Mouse (Mus musculus) heart, postnatal 0 days (tissue): ENCODE results near the gene Fbxo44.

Experiments
- CTCF ChIP-seq: IDR thresholded peaks from 2 replicates; pipeline ENCODE4 v1.5.1; 2016; ENCODE audit warnings: antibody characterized with exemption, control low read depth, low read depth
- EP300 ChIP-seq: IDR thresholded peaks from 2 replicates; pipeline ENCODE4 v1.6.1; 2016; ENCODE audit warnings: antibody characterized with exemption, low read depth

DNA sequence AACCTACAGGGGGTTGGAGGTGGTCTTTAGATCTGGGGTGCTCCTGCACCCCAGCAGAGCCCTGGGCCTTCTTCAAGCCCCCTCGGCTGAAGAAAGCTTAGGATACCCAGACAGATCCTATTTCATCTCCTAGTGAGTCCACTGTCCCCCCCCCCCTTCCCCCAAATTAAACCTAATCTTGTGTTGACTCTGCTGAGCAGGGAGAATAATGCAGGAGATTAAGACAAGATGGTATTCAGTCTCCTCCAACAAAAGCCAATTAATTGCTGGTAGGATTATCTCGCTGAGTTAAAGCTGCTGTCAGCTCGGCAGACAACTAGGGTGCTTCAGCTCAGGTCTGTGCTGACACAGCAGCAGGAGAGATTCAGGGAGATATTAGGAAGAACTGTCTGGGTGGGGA is 11.0 kb upstream of the Fbxo44 start:
- TF ChIP-seq CTCF: no peak
- TF ChIP-seq EP300: no peak
